Mouse (Mus musculus) heart, embryonic 11.5 days (tissue): ENCODE data around the gene Tcirg1. TPM values are rescaled to one million over a fixed set of nuclear protein-coding genes. Genes with fewer than 3 reads are reported as not detected.
A peak's percentile ranks its signal among the peaks of the same experiment; 100 is the strongest.

Source experiments
- ATAC-seq: fragments of 200-750 bp; cut with Nextera tagmentation; replicated peaks from 2 replicates; pipeline ENCODE4 v1.8.0; 2017; ENCODE audit warnings: moderate library complexity; ENCODE audit not compliant: insufficient number of reproducible peaks, low FRiP score, low TSS enrichment
- H3K27ac ChIP-seq: fragments of 300-500 bp; sonication (generic); 2 replicates; pipeline ENCODE4 v1.5.1; 2014; ENCODE audit warnings: mild to moderate bottlenecking, low read depth, low read length
- H3K27me3 ChIP-seq: fragments of 300-500 bp; sonication (generic); 2 replicates; pipeline ENCODE4 v1.6.1; 2014; ENCODE audit warnings: mild to moderate bottlenecking, low read length, mixed read lengths; ENCODE audit not compliant: control insufficient read depth, insufficient read depth
- H3K36me3 ChIP-seq: fragments of 300-500 bp; sonication (generic); 2 replicates; pipeline ENCODE4 v1.6.1; 2014; ENCODE audit warnings: mild to moderate bottlenecking, low read length, moderate library complexity, mixed read lengths; ENCODE audit not compliant: control insufficient read depth, insufficient read depth
- H3K4me1 ChIP-seq: fragments of 300-500 bp; sonication (generic); 2 replicates; pipeline ENCODE4 v1.6.1; 2014; ENCODE audit warnings: low read length; ENCODE audit not compliant: control insufficient read depth, insufficient read depth
- H3K4me2 ChIP-seq: fragments of 300-500 bp; sonication (generic); 2 replicates; pipeline ENCODE4 v1.6.1; 2014; ENCODE audit warnings: mild to moderate bottlenecking, moderate library complexity
- H3K4me3 ChIP-seq: fragments of 300-500 bp; sonication (generic); 2 replicates; pipeline ENCODE4 v1.5.1; 2014; ENCODE audit warnings: low read depth, low read length
- H3K9ac ChIP-seq: fragments of 300-500 bp; sonication (generic); 2 replicates; pipeline ENCODE4 v1.6.1; 2014; ENCODE audit warnings: mild to moderate bottlenecking, low read depth, low read length, moderate library complexity
- H3K9me3 ChIP-seq: fragments of 300-500 bp; sonication (generic); replicated peaks from 2 replicates; pipeline ENCODE4 v1.6.1; 2016; ENCODE audit warnings: low read length; ENCODE audit not compliant: control insufficient read depth
- WGBS: fragments of 180-500 bp; shearing (Covaris S2); extraction: QIAGEN DNeasy Blood & Tissue Kit; methylation state at CpG from one replicate; pipeline ENCODE4 v1.1.7; 2014; ENCODE audit not compliant: insufficient replicate concordance; 5-methylcytosine and 5-hydroxymethylcytosine counted together
- polyA plus RNA-seq: library from polyadenylated mRNA; unstranded; fragments of >200 nt; fragmentation: Nextera tagmentation; extraction: Ambion mirVana; gene quantifications from 2 replicates; pipeline ENCODE4 v1.2.1, GENCODE M21; 2014

The Tcirg1 gene
- polyA plus RNA-seq, 1 experiment from 2014 or later: 16.2 TPM

- no peaks in the 10 kb centered on the region for H3K36me3 ChIP-seq
- H3K9ac ChIP-seq: no peak overlapping the region
- 75% methylated on average over 8 of the region's 8 CpGs for WGBS
- peaks cover 3% of the 10 kb centered on the region; the same call in 1 of the 2 replicates for H3K4me1 ChIP-seq
- H3K4me2 ChIP-seq: no peak overlapping the region
- no peaks in the 10 kb centered on the region for H3K9me3 ChIP-seq
- H3K27me3 ChIP-seq: no peaks in the 10 kb centered on the region
- no peak overlapping the region; the same call in 1 of the 2 replicates for H3K27ac ChIP-seq
- H3K4me3 ChIP-seq: no peak overlapping the region
- no peak for ATAC-seq
These were observed 17.3 kb upstream of the Tcirg1 start for GRCm38 (mm10) chr19:3924190-3924589.

GRCm38 (mm10) chr19:3923586-3923985 is 16.7 kb upstream of the Tcirg1 start:
- no peak; the same call in 1 of the 2 replicates for ATAC-seq
- no peaks in the 10 kb centered on the region for H3K36me3 ChIP-seq
- peaks cover 3% of the 10 kb centered on the region; the same call in 1 of the 2 replicates for H3K4me1 ChIP-seq
- WGBS: 69% methylated on average over 13 of the region's 13 CpGs
- H3K4me2 ChIP-seq: no peak overlapping the region
- no peak overlapping the region for H3K4me3 ChIP-seq
- H3K9me3 ChIP-seq: no peaks in the 10 kb centered on the region
- no peak overlapping the region for H3K27ac ChIP-seq
- H3K27me3 ChIP-seq: no peaks in the 10 kb centered on the region
- H3K9ac ChIP-seq: no peak overlapping the region

- Histone ChIP-seq H3K9ac (no peak overlapping the region), H3K9me3 (no peaks in the 10 kb centered on the region), H3K4me2 (no peak overlapping the region), H3K27me3 (no peaks in the 10 kb centered on the region), H3K4me3 (no peak overlapping the region), H3K4me1 (peaks cover 3% of the 10 kb centered on the region; the same call in 1 of the 2 replicates), H3K36me3 (no peaks in the 10 kb centered on the region), H3K27ac (no peak overlapping the region)
- ATAC-seq: no peak
- WGBS: 58% methylated on average over 10 of the region's 10 CpGs
These were observed 15.9 kb upstream of the Tcirg1 start for GRCm38 (mm10) chr19:3922661-3923371.

GRCm38 (mm10) chr19:3919928-3920327 is 13.0 kb upstream of the Tcirg1 start:
- Histone ChIP-seq H3K4me2 (no peak overlapping the region), H3K27me3 (no peaks in the 10 kb centered on the region), H3K9ac (no peak overlapping the region), H3K27ac (no peak overlapping the region), H3K4me3 (no peak overlapping the region), H3K9me3 (no peaks in the 10 kb centered on the region), H3K4me1 (peaks cover 3% of the 10 kb centered on the region; the same call in 1 of the 2 replicates), H3K36me3 (no peaks in the 10 kb centered on the region)
- no peak for ATAC-seq

GRCm38 (mm10) chr19:3916727-3917126 is 9.8 kb upstream of the Tcirg1 start:
- ATAC-seq: no peak
- no peaks in the 10 kb centered on the region for H3K27me3 ChIP-seq
- H3K9ac ChIP-seq: 0 out of 2 replicates have a peak overlapping the region, but pooled peaks have one; percentile 34
- peaks cover 14% of the 10 kb centered on the region for H3K4me1 ChIP-seq
- no peak overlapping the region for H3K27ac ChIP-seq
- H3K4me2 ChIP-seq: no peak overlapping the region
- no peaks in the 10 kb centered on the region for H3K36me3 ChIP-seq
- 75% methylated on average over 11 of the region's 11 CpGs for WGBS
- no peaks in the 10 kb centered on the region for H3K9me3 ChIP-seq
- H3K4me3 ChIP-seq: no peak overlapping the region

- no peak overlapping the region for H3K4me2 ChIP-seq
- no peaks in the 10 kb centered on the region for H3K36me3 ChIP-seq
- H3K27ac ChIP-seq: no peak overlapping the region
- ATAC-seq: no peak
- peaks cover 17% of the 10 kb centered on the region for H3K4me1 ChIP-seq
- no peak overlapping the region for H3K4me3 ChIP-seq
- H3K9ac ChIP-seq: no peak overlapping the region
- no peaks in the 10 kb centered on the region for H3K9me3 ChIP-seq
- H3K27me3 ChIP-seq: no peaks in the 10 kb centered on the region
- WGBS: 86% methylated on average over 5 of the region's 5 CpGs
These were observed 7.6 kb upstream of the Tcirg1 start for GRCm38 (mm10) chr19:3914535-3914934.

- Histone ChIP-seq H3K4me1 (peaks cover 14% of the 10 kb centered on the region), H3K27me3 (no peaks in the 10 kb centered on the region), H3K9ac (peak overlapping the region; percentile 77), H3K36me3 (no peaks in the 10 kb centered on the region), H3K4me2 (peak overlapping the region; percentile 67), H3K4me3 (peak overlapping the region; percentile 62), H3K9me3 (no peaks in the 10 kb centered on the region), H3K27ac (peak overlapping the region; percentile 78; the same call in 1 of the 2 replicates)
- WGBS: 83% methylated on average over 8 of the region's 8 CpGs
- no peak for ATAC-seq
These were observed 6.8 kb upstream of the Tcirg1 start for GRCm38 (mm10) chr19:3913692-3914091.

- H3K4me3 ChIP-seq: peak within 1 kb of the TSS; percentile 62
- peak within 1 kb of the TSS; percentile 78 for H3K4me2 ChIP-seq
- no peaks in the 10 kb centered on the region for H3K9me3 ChIP-seq
- H3K27ac ChIP-seq: peak within 1 kb of the TSS; percentile 78
- WGBS: under 1% methylated on average over 43 of the region's 43 CpGs
- 0 out of 2 replicates have a peak, but pooled peaks cover 3% of the 10 kb centered on the region for H3K36me3 ChIP-seq
- H3K9ac ChIP-seq: peak within 1 kb of the TSS; percentile 77
- no peaks in the 10 kb centered on the region for H3K27me3 ChIP-seq
- ATAC-seq: peak; percentile 96
- peaks cover 14% of the 10 kb centered on the region for H3K4me1 ChIP-seq
These were observed 5.6 kb upstream of the Tcirg1 start, which contains the start of gene Ndufs8 for GRCm38 (mm10) chr19:3912337-3913204. Ndufs8 (minus strand) TSS chr19:3912774.
